Mouse (Mus musculus) intestine, embryonic 14.5 days (tissue): ENCODE measurements around the gene Aip. TPM values are rescaled to one million over a fixed set of nuclear protein-coding genes. Genes with fewer than 3 reads are reported as not detected.

Source experiments
- ATAC-seq: fragments of 200-750 bp; cut with Nextera tagmentation; replicated peaks from 2 replicates; pipeline ENCODE4 v1.8.0; 2017; ENCODE audit warnings: low read depth, moderate number of reproducible peaks, moderate TSS enrichment, moderate library complexity; ENCODE audit not compliant: low FRiP score, low TSS enrichment
- DNase-seq: peaks from one replicate; pipeline ENCODE4 v3.0.0-alpha.2; 2018; ENCODE audit warnings: low spot score
- H3K27ac ChIP-seq: fragments of 300-500 bp; sonication (generic); 2 replicates; pipeline ENCODE4 v1.5.1; 2014; ENCODE audit warnings: low read depth, mild to moderate bottlenecking, control low read depth
- H3K27me3 ChIP-seq: fragments of 300-500 bp; sonication (generic); replicated peaks from 2 replicates; pipeline ENCODE4 v1.6.1; 2014; ENCODE audit warnings: low read length, control low read depth; ENCODE audit not compliant: control insufficient read depth, insufficient read depth
- H3K36me3 ChIP-seq: fragments of 300-500 bp; sonication (generic); 2 replicates; pipeline ENCODE4 v1.6.1; 2014; ENCODE audit warnings: low read length, control low read depth; ENCODE audit not compliant: control insufficient read depth, insufficient read depth
- H3K4me1 ChIP-seq: fragments of 300-500 bp; sonication (generic); replicated peaks from 2 replicates; pipeline ENCODE4 v1.6.1; 2014; ENCODE audit warnings: low read length, control low read depth, mixed read lengths; ENCODE audit not compliant: control insufficient read depth, insufficient read depth
- H3K4me2 ChIP-seq: fragments of 300-500 bp; sonication (generic); 2 replicates; pipeline ENCODE4 v1.6.1; 2014; ENCODE audit warnings: low read length
- H3K4me3 ChIP-seq: fragments of 300-500 bp; sonication (generic); 2 replicates; pipeline ENCODE4 v1.5.1; 2014; ENCODE audit warnings: low read depth, low read length, control low read depth, mixed read lengths
- H3K9ac ChIP-seq: fragments of 300-500 bp; sonication (generic); 2 replicates; pipeline ENCODE4 v1.6.1; 2014; ENCODE audit warnings: mild to moderate bottlenecking, low read length
- H3K9me3 ChIP-seq: fragments of 300-500 bp; sonication (generic); 2 replicates; pipeline ENCODE4 v1.6.1; 2016; ENCODE audit warnings: low read length, control low read depth; ENCODE audit not compliant: control insufficient read depth
- WGBS: fragments of 180-500 bp; shearing (Covaris S2); extraction: QIAGEN DNeasy Blood & Tissue Kit; methylation state at CpG from one replicate; pipeline ENCODE4 v1.1.7; 2014; 5-methylcytosine and 5-hydroxymethylcytosine counted together
- polyA plus RNA-seq: library from polyadenylated mRNA; unstranded; fragments of >200 nt; fragmentation: Nextera tagmentation; extraction: Ambion mirVana; gene quantifications from 2 replicates; pipeline ENCODE4 v1.2.1, GENCODE M21; 2014

Gene Aip
- polyA plus RNA-seq, 1 experiment from 2014 or later, result 89.7 TPM

- WGBS, result 85% methylated on average over 2 of the region's 2 CpGs
- ATAC-seq, result no peak
- no peak overlapping the region for H3K9ac ChIP-seq
Measured at GRCm38 (mm10) chr19:4164721-4165120, 39.1 kb upstream of the Aip start.

DNA sequence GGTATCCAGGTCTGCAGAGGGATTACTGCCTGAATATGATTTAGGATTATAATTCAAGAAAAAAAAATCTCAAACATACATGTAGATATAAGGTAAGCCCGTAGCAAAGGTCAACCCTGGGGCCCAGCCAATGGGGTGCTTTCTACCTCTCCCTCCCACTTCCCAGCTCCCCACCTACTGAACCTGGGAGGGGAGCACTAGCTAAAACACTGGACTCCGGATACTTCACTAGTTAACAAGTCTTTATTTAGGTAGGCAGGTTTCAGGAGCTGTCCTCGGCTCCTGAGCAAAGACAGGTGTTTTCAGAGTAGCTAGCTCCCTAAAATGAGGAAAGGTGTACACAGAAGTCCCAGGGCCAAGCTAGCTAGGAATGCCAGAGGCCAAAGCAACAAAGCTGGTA, 38.4 kb upstream of the Aip start:
- H3K9ac ChIP-seq, result no peak overlapping the region
- no peak overlapping the region for H3K4me2 ChIP-seq
- no peak for DNase-seq
- peaks cover 12% of the 10 kb centered on the region for H3K4me1 ChIP-seq
- no peak overlapping the region for H3K4me3 ChIP-seq
- H3K9me3 ChIP-seq, result no peaks in the 10 kb centered on the region
- no peak overlapping the region for H3K27ac ChIP-seq
- peaks cover 23% of the 10 kb centered on the region for H3K36me3 ChIP-seq
- ATAC-seq, result no peak
- H3K27me3 ChIP-seq, result no peaks in the 10 kb centered on the region
- WGBS, result 72% methylated on average over 3 of the region's 3 CpGs

More at GRCm38 (mm10) chr19:4164721-4165120, 39.1 kb upstream of the Aip start:
- no peaks in the 10 kb centered on the region for H3K27me3 ChIP-seq
- no peak overlapping the region for H3K4me2 ChIP-seq
- H3K27ac ChIP-seq, result no peak overlapping the region
- no peak overlapping the region for H3K4me3 ChIP-seq
- peaks cover 17% of the 10 kb centered on the region for H3K36me3 ChIP-seq
- peaks cover 12% of the 10 kb centered on the region for H3K4me1 ChIP-seq
- DNase-seq, result no peak
- H3K9me3 ChIP-seq, result no peaks in the 10 kb centered on the region

DNA sequence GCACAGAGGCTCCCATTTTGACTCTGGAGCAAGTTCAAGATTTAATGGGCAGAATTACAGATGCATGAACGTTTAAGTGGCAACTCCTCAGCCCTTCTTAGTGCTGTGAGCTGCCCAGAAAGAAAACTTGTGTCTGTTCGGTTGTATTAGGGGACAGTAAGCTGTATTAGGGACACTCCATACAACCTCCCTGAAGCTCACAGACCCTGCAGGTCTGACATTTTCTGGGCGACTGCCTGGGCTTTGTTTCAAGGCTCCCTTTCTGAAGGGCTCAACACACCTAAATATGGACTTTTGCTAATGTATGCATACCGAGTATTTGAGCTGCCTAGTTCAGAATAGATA, 37.9 kb upstream of the Aip start:
- no peaks in the 10 kb centered on the region for H3K9me3 ChIP-seq
- no peaks in the 10 kb centered on the region for H3K27me3 ChIP-seq
- peak overlapping the region; percentile 81 for H3K4me3 ChIP-seq
- peak overlapping the region; percentile 70 for H3K9ac ChIP-seq
- H3K36me3 ChIP-seq, result peaks cover 28% of the 10 kb centered on the region
- WGBS, result 33% methylated on average over 4 of the region's 4 CpGs
- peaks cover 12% of the 10 kb centered on the region for H3K4me1 ChIP-seq
- ATAC-seq (peak; percentile 4; the same call in 1 of the 2 replicates), DNase-seq (no peak)
- H3K4me2 ChIP-seq, result peak overlapping the region; percentile 89
- H3K27ac ChIP-seq, result peak overlapping the region; percentile 19; the same call in 1 of the 2 replicates

GRCm38 (mm10) chr19:4162646-4163542, 37.2 kb upstream of the Aip start, which contains the start of gene Rps6kb2:
TSS of gene Rps6kb2 (minus strand) at chr19:4163354.
- 7% methylated on average over 42 of the region's 42 CpGs for WGBS
- Histone ChIP-seq H3K9ac (peak within 1 kb of the TSS; percentile 70), H3K4me1 (peaks cover 12% of the 10 kb centered on the region), H3K27ac (peak within 1 kb of the TSS; percentile 19; the same call in 1 of the 2 replicates), H3K9me3 (no peaks in the 10 kb centered on the region), H3K4me3 (peak within 1 kb of the TSS; percentile 81), H3K4me2 (peak within 1 kb of the TSS; percentile 89), H3K36me3 (peaks cover 34% of the 10 kb centered on the region), H3K27me3 (no peaks in the 10 kb centered on the region)
- ATAC-seq (peak; percentile 86), DNase-seq (peak; percentile 98)

GRCm38 (mm10) chr19:4159049-4159448, 33.4 kb upstream of the Aip start:
- H3K4me2 ChIP-seq, result no peak overlapping the region
- no peak overlapping the region for H3K4me3 ChIP-seq
- peaks cover 55% of the 10 kb centered on the region for H3K36me3 ChIP-seq
- DNase-seq (no peak), ATAC-seq (no peak)
- no peak overlapping the region for H3K27ac ChIP-seq
- no peaks in the 10 kb centered on the region for H3K9me3 ChIP-seq
- no peaks in the 10 kb centered on the region for H3K27me3 ChIP-seq
- 92% methylated on average over 8 of the region's 8 CpGs for WGBS
- H3K9ac ChIP-seq, result no peak overlapping the region
- peaks cover 11% of the 10 kb centered on the region for H3K4me1 ChIP-seq

- H3K4me2 ChIP-seq, result no peak overlapping the region
- ATAC-seq (no peak), DNase-seq (no peak)
- H3K4me1 ChIP-seq, result no peaks in the 10 kb centered on the region
- WGBS, result 87% methylated on average over 12 of the region's 12 CpGs
- H3K4me3 ChIP-seq, result no peak overlapping the region
- no peaks in the 10 kb centered on the region for H3K27me3 ChIP-seq
- H3K9me3 ChIP-seq, result no peaks in the 10 kb centered on the region
- H3K36me3 ChIP-seq, result peaks cover 72% of the 10 kb centered on the region
- H3K9ac ChIP-seq, result no peak overlapping the region
- no peak overlapping the region for H3K27ac ChIP-seq
Measured at GRCm38 (mm10) chr19:4156771-4157170, 31.1 kb upstream of the Aip start.

- H3K27ac ChIP-seq, result no peak overlapping the region
- H3K9ac ChIP-seq, result no peak overlapping the region
- no peak overlapping the region for H3K4me3 ChIP-seq
- no peaks in the 10 kb centered on the region for H3K4me1 ChIP-seq
- ATAC-seq, result no peak
- WGBS, result 76% methylated on average over 20 of the region's 20 CpGs
- H3K9me3 ChIP-seq, result no peaks in the 10 kb centered on the region
- H3K27me3 ChIP-seq, result no peaks in the 10 kb centered on the region
- no peak overlapping the region for H3K4me2 ChIP-seq
- H3K36me3 ChIP-seq, result peaks cover 70% of the 10 kb centered on the region
- DNase-seq, result no peak
Measured at GRCm38 (mm10) chr19:4156073-4156579, 30.5 kb upstream of the Aip start.

DNA sequence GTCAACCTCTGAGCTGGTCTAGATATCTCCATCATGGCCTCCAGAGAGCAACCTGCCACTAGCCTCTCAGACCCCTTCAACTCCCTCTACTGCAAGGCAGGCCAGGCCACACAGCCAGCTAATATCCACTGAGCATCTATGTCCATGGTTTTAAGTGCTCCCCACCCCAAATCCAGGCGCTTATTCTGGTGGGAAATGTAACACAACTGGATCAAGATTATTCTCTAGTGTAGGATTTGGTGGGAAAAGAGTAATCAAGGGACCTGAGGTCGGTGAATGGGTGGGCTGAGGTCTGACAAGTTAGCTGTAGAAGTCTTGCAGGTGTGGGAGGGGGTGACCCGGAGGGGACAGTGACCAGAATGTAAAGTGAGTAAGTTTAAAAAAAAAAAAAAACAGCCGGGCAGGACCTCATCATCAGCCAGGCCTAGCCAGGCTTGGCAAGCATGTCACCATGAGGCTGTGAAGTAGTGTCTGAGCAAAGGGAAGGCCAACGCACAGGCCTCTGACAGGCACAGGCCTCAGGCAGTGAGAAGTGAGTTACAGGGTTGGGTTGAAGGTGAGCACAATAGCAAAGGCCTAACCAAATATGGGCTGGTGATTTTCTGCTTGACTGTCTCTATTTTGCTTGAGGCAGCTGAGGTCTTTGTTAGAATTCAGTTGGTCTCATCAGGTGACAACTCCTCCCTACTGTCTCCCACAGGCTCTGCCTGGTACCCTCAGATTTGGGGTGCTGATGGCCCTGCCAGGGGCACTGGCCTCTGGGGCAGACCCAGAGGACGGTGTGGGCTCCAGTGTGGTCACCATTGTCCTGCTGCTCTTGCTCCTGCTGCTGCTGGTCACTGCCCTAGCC, 29.8 kb upstream of the Aip start:
- H3K4me2 ChIP-seq, result no peak overlapping the region
- no peak for ATAC-seq

More for the DNA sequence above, 29.8 kb upstream of the Aip start:
- WGBS, result 80% methylated on average over 6 of the region's 6 CpGs
- Histone ChIP-seq H3K9me3 (no peaks in the 10 kb centered on the region), H3K27ac (no peak overlapping the region), H3K4me3 (no peak overlapping the region), H3K27me3 (no peaks in the 10 kb centered on the region), H3K9ac (no peak overlapping the region), H3K36me3 (peaks cover 70% of the 10 kb centered on the region), H3K4me1 (no peaks in the 10 kb centered on the region)
- DNase-seq, result no peak
